Mouse (Mus musculus) layer of hippocampus, postnatal 14 days (tissue): ENCODE data around the gene Syt11. TPM values are rescaled to one million over a fixed set of nuclear protein-coding genes. Genes with fewer than 3 reads are reported as not detected.
"Not testable (repeated sequence)": the region's sequence is repeated elsewhere in the genome, so short reads cannot be mapped to it uniquely, and the experiment has no call there.

Experiments used
- DNase-seq, 2 experiments: peaks; one replicate each; pipeline ENCODE4 v3.0.0; 2021 to 2022; ENCODE audit warnings: low spot score in 2 of 2, mixed read lengths in 1 of 2
- long read RNA-seq, 2 experiments: library from polyadenylated mRNA; stranded (forward); transcript quantifications; one replicate each; pipeline ENCODE4 v2.0.0; 2021
- total RNA-seq, 2 experiments: library from RNA; stranded (reverse); gene quantifications; 2 replicates each; pipeline ENCODE4 v1.2.3; 2021

Gene Syt11
- 100 to 1,000 TPM; 500 to 510 TPM for total RNA-seq
- long read RNA-seq, experiment 1, full-length matches to known transcripts = 173 of 276 reads
- long read RNA-seq, experiment 1, partial matches to known transcripts = 24 of 276 reads
- long read RNA-seq, experiment 1, other reads (novel, unspliced or antisense) = 79 of 276 reads
- long read RNA-seq, experiment 2, full-length matches to known transcripts = 177 of 322 reads
- long read RNA-seq, experiment 2, partial matches to known transcripts = 24 of 322 reads
- long read RNA-seq, experiment 2, other reads (novel, unspliced or antisense) = 121 of 322 reads

GRCm38 (mm10) chr3:88774939-88775841 is at the start of gene Syt11:
Gene Syt11, minus strand, starts transcription at chr3:88775164.
- not testable (repeated sequence) for DNase-seq

- DNase-seq = no peak
Measured at GRCm38 (mm10) chr3:88803910-88804540, 29.1 kb upstream of the Syt11 start.

- DNase-seq = not testable (repeated sequence)
Measured at GRCm38 (mm10) chr3:88797507-88797906, 22.5 kb upstream of the Syt11 start.

GRCm38 (mm10) chr3:88788033-88788432 is 13.1 kb upstream of the Syt11 start:
- DNase-seq = not testable (repeated sequence)

GRCm38 (mm10) chr3:88786805-88787204 is 11.8 kb upstream of the Syt11 start:
- not testable (repeated sequence) for DNase-seq

GRCm38 (mm10) chr3:88786323-88786722 is 11.4 kb upstream of the Syt11 start:
- DNase-seq = not testable (repeated sequence)

- DNase-seq = no peak
Measured at GRCm38 (mm10) chr3:88784889-88785288, 9.9 kb upstream of the Syt11 start.

- DNase-seq = not testable (repeated sequence)
Measured at GRCm38 (mm10) chr3:88773163-88773562, 1.8 kb downstream of the Syt11 start.

- peak; percentile 95 to 96 for DNase-seq
Measured at GRCm38 (mm10) chr3:88772399-88772798, 2.6 kb downstream of the Syt11 start.

- peak in 1 of 2 experiments; percentile 54 for DNase-seq
Measured at GRCm38 (mm10) chr3:88771941-88772280, 3.1 kb downstream of the Syt11 start.

GRCm38 (mm10) chr3:88771189-88771940 is 3.6 kb downstream of the Syt11 start:
- DNase-seq = peak; percentile 79 to 82

- no peak for DNase-seq
Measured at GRCm38 (mm10) chr3:88762401-88762831, 12.5 kb downstream of the Syt11 start.

- no peak for DNase-seq
Measured at GRCm38 (mm10) chr3:88761619-88762018, 13.3 kb downstream of the Syt11 start.

GRCm38 (mm10) chr3:88758045-88758500 is 16.9 kb downstream of the Syt11 start:
- DNase-seq = peak; percentile 78 to 93

GRCm38 (mm10) chr3:88756276-88756675 is 18.7 kb downstream of the Syt11 start:
- DNase-seq = peak in 1 of 2 experiments; percentile 60

- no peak for DNase-seq
Measured at GRCm38 (mm10) chr3:88755541-88755940, 19.4 kb downstream of the Syt11 start.

- DNase-seq = no peak
Measured at GRCm38 (mm10) chr3:88754283-88754682, 20.7 kb downstream of the Syt11 start.

- no peak for DNase-seq
Measured at GRCm38 (mm10) chr3:88746871-88747231, 28.1 kb downstream of the Syt11 start.

GRCm38 (mm10) chr3:88746139-88746870 is 28.7 kb downstream of the Syt11 start:
- DNase-seq = no peak

GRCm38 (mm10) chr3:88745534-88745933 is 29.4 kb downstream of the Syt11 start:
- no peak for DNase-seq
